Mouse (Mus musculus) erythroblast, embryonic 14.5 days (primary cell): ENCODE measurements around the gene Kcnk2.

Experiments
- GATA1 ChIP-seq: IDR thresholded peaks from 2 replicates; pipeline ENCODE4 v1.6.1; 2012; ENCODE audit warnings: low read length, inconsistent platforms, mixed read lengths
- TAL1 ChIP-seq: IDR thresholded peaks from 3 replicates; pipeline ENCODE4 v1.6.1; 2012; ENCODE audit warnings: low read length, inconsistent platforms, mixed read lengths

- no peak for TF ChIP-seq TAL1
- no peak for TF ChIP-seq GATA1
Observed at GRCm38 (mm10) chr1:189343301-189344251, 58.5 kb downstream of the Kcnk2 start.
